Mouse (Mus musculus) left cerebral cortex, postnatal 4 days (tissue): ENCODE results near the gene 2700081O15Rik. TPM values are rescaled to one million over a fixed set of nuclear protein-coding genes. Genes with fewer than 3 reads are reported as not detected.
"Not testable (repeated sequence)": the region's sequence is repeated elsewhere in the genome, so short reads cannot be mapped to it uniquely, and the experiment has no call there.

Experiments
- DNase-seq: peaks from one replicate; pipeline ENCODE4 v3.0.0-alpha.2; 2022
- intact Hi-C: fragments of 180-260 bp; cut with DNase I; formaldehyde crosslinking; loops from one replicate; pipeline ENCODE4 v1.15.1; 2025
- total RNA-seq, 2 experiments: library from RNA; stranded (reverse); gene quantifications; 2 replicates each; pipeline ENCODE4 v1.2.3; 2021

2700081O15Rik gene
- 100 to 1,000 TPM; 145 to 166 TPM for total RNA-seq

GRCm38 (mm10) chr19:7416834-7417735 lies at the start of gene 2700081O15Rik:
Gene 2700081O15Rik, plus strand, starts transcription at chr19:7417625.
- peak; percentile 82 for DNase-seq
- intact Hi-C loops = loop anchor here (5.0 kb wide), 1 partner anchor 35 kb away; the partner anchor contains the start of gene Spindoc

GRCm38 (mm10) chr19:7369469-7369868 lies 48.0 kb upstream of the 2700081O15Rik start:
- intact Hi-C loops, DNase-seq: not testable (repeated sequence)

GRCm38 (mm10) chr19:7374491-7374890 lies 42.9 kb upstream of the 2700081O15Rik start:
- intact Hi-C loops = no loop called here
- no peak for DNase-seq

GRCm38 (mm10) chr19:7377639-7378038 lies 39.8 kb upstream of the 2700081O15Rik start:
- intact Hi-C loops = no loop called here
- DNase-seq = no peak

GRCm38 (mm10) chr19:7381906-7382247 lies 35.5 kb upstream of the 2700081O15Rik start:
- intact Hi-C loops = loop anchor here (5.0 kb wide), 1 partner anchor 35 kb away; the partner anchor contains the start of gene 2700081O15Rik

GRCm38 (mm10) chr19:7382248-7382902 lies 35.0 kb upstream of the 2700081O15Rik start:
- intact Hi-C loops = loop anchor here (5.0 kb wide), 1 partner anchor 35 kb away; the partner anchor contains the start of gene 2700081O15Rik

More at GRCm38 (mm10) chr19:7381906-7382247, 35.5 kb upstream of the 2700081O15Rik start:
- DNase-seq = no peak

GRCm38 (mm10) chr19:7382903-7383865 lies 34.2 kb upstream of the 2700081O15Rik start, which contains the start of gene Spindoc:
Gene Spindoc, minus strand, starts transcription at chr19:7382994.
- intact Hi-C loops = loop anchor here (5.0 kb wide), 1 partner anchor 34 kb away; the partner anchor contains the start of gene 2700081O15Rik
- peak; percentile 99 for DNase-seq

More at GRCm38 (mm10) chr19:7382248-7382902, 35.0 kb upstream of the 2700081O15Rik start:
- DNase-seq = peak; percentile 79

- no peak for DNase-seq
- intact Hi-C loops = no loop called here
These were observed 31.4 kb upstream of the 2700081O15Rik start for GRCm38 (mm10) chr19:7386042-7386441.

- intact Hi-C loops = no loop called here
- DNase-seq = no peak
These were observed 28.9 kb upstream of the 2700081O15Rik start for GRCm38 (mm10) chr19:7388488-7388887.

GRCm38 (mm10) chr19:7396867-7397826 lies 20.3 kb upstream of the 2700081O15Rik start:
- intact Hi-C loops = not testable (repeated sequence)
- peak; percentile 64 for DNase-seq

GRCm38 (mm10) chr19:7398898-7399297 lies 18.5 kb upstream of the 2700081O15Rik start:
- intact Hi-C loops, DNase-seq: not testable (repeated sequence)

GRCm38 (mm10) chr19:7400635-7401034 lies 16.8 kb upstream of the 2700081O15Rik start:
- DNase-seq = no peak
- intact Hi-C loops = no loop called here

GRCm38 (mm10) chr19:7404623-7405229 lies 12.7 kb upstream of the 2700081O15Rik start:
- intact Hi-C loops = no loop called here

GRCm38 (mm10) chr19:7412361-7412760 lies 5.1 kb upstream of the 2700081O15Rik start:
- DNase-seq = no peak

More at GRCm38 (mm10) chr19:7404623-7405229, 12.7 kb upstream of the 2700081O15Rik start:
- DNase-seq = no peak

GRCm38 (mm10) chr19:7415916-7416833 lies 1.2 kb upstream of the 2700081O15Rik start:
- peak; percentile 33 for DNase-seq
- intact Hi-C loops = loop anchor here (5.0 kb wide), 1 partner anchor 34 kb away; the partner anchor contains the start of gene Spindoc

More at GRCm38 (mm10) chr19:7412361-7412760, 5.1 kb upstream of the 2700081O15Rik start:
- intact Hi-C loops = no loop called here

- intact Hi-C loops = loop anchor here (5.0 kb wide), 1 partner anchor 36 kb away; the partner anchor contains the start of gene Spindoc
- peak; percentile 87 for DNase-seq
These were observed 755 bp downstream of the 2700081O15Rik start for GRCm38 (mm10) chr19:7417911-7418849.
